Mouse (Mus musculus) spleen, adult 10 weeks (tissue): ENCODE results near the gene Olfr31. TPM values are rescaled to one million over a fixed set of nuclear protein-coding genes. Genes with fewer than 3 reads are reported as not detected.

Source experiments
- polyA plus RNA-seq: library from polyadenylated mRNA; stranded (reverse); fragments of 350-450 nt; fragmentation: Illumina TruSeq; extraction: RNeasy Lipid Tissue Mini Kit (QIAGEN cat#74804); gene quantifications from one replicate; pipeline ENCODE4 v1.2.3, GENCODE M21; 2015; ENCODE audit warnings: low replicate concordance; ENCODE audit not compliant: insufficient read depth

Olfr31 gene
- polyA plus RNA-seq, result not detected

DNA sequence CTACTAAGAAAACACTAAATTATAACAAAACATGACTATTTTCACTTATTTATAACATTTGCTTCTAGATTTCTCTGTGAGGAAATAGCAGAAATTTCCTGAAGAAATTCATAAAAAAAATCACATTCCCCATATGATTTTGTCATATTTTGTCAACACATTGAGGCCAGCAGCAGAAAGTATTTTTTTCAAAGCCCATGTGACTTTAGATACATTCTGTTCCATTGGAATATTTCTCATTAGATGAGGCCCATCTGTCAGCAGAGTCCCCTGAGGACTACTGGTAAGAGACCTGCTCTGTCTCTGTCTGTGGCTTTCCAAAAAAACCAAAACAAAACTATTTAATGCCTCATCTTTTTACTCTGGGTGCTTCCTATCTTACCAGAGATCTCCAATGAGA, at the start of gene Olfr31:
TSS of gene Olfr31 (plus strand) at position 301 of the 400 bp plus-strand sequence.

GRCm38 (mm10) chr14:14345948-14346812, 23.6 kb downstream of the Olfr31 start, which contains the start of gene Il3ra:
Gene Il3ra, plus strand, starts transcription at chr14:14346275.

Other genes with a start within 250 kb of the Olfr31 start
- gene Psmd6, start 201.8 kb upstream of the Olfr31 start, polyA plus RNA-seq, result 128 TPM
- gene Olfr720, start 136.0 kb upstream of the Olfr31 start, polyA plus RNA-seq, result not detected
- 2.4 TPM for gene Il3ra, start 23.4 kb downstream of the Olfr31 start, polyA plus RNA-seq
- not detected for gene Olfr721-ps1, start 78.5 kb downstream of the Olfr31 start, polyA plus RNA-seq